Mouse (Mus musculus) CD4-positive naive resting alpha-beta T cell, adult 57 days (primary cell): ENCODE measurements around the gene Pfkm. TPM values are rescaled to one million over a fixed set of nuclear protein-coding genes. Genes with fewer than 3 reads are reported as not detected.

Experiments used
- total RNA-seq: library from RNA; stranded (reverse); gene quantifications from one replicate; pipeline ENCODE4 v1.2.4, GENCODE M21; 2023

Pfkm gene
- 14.6 TPM for total RNA-seq

DNA sequence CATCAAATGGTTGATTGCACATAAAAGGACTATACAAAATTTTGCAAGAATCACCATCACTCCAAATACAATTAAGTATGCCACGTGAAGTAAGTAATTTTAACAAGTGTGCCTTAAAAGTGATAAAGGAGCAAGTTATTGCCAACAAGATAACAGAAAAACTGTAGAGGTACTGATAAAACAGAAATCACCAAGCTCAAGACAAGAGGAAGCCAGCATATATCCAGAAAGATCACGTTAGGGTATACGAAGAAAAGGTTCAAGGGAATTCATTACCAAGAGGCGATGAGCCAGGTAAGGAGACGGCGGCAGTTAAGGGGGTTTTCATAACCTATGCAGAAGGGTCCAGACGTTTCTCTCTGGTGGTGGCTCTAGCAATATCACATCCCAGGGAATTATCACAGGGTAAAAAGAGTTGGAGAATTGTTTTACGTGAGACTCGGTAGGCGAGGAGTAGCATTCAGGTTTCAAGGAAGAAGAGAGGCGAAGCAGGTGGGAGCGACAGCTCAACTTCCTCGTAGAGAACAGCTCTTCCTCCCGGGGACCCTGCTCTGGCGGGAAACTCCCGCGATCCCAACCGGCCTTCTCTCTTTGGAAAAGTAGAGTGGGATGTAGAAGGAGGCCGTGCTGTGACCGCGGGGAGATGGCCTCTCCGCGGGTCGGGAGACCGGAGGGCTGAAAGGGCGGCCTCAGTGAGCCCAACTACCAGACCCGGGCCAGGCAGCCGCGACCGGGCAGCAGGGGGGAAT, at the start of gene Pfkm:
Pfkm (plus strand) TSS at position 218 of the 749 bp plus-strand sequence.

DNA sequence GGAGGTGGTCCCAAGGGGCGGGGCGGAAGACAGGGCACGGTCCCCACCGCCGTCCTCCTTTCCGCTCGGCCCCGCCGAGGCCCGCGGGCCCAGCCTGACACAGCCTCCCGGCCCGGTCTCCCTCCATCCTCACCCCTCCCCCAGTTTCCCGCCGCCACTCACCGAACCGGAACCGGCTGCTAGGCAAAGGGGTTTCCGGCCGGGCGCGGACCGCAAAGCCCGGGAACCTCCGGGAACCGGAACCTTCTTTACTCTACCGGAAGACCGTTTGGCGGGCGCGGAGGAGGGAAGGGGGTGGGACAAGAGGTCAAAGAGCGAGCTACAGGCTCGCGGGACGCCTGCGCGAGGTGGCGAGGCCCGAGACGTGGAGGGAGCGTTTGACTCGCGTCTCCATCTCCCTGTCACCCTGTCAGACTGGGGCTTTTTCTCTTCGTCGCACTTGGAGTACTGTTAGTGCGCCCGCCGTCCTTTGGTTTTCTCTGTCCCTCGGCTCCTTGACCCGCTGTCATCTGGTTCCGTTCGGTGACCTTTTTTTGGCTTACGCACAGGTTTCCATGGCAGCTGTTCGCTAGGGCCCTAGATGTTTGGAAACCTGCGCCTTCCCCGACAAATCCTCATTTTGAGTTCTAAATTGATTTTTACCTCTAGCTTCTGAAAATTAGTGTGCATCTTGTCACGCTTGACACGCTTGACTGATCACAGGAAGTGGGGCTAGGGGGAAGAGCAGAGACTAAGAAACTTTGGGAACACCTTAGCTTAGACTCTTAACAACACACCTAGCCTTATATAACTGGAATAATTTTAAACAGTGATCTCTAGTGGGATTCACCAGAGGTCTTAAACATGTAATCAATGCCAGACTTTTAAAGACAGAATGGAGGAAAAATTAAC, 977 bp downstream of the Pfkm start, which contains the start of gene Senp1:
Senp1 (minus strand) TSS at position 624 of the 891 bp plus-strand sequence.

DNA sequence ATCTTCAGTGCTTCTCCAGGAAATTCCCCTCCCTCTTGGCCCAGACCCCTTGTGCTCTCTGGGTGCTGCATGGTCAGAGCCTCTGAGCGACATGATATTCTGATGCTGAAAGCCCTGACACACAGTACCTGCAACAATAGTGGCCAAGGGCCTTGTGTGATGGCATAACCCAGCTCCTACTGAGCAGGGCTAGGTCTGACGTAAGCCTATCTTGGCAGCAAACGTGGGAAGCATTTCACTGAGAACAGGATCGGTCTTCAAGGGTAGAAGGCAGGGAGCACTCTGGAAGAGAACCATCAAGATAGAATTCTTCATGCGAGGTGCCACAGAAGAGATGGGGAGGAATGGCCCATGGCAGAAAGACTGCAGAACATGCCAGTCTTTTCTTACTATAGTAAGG, 73.1 kb downstream of the Pfkm start, which contains the start of gene Asb8:
Asb8 (minus strand) TSS at position 101 of the 400 bp plus-strand sequence.

DNA sequence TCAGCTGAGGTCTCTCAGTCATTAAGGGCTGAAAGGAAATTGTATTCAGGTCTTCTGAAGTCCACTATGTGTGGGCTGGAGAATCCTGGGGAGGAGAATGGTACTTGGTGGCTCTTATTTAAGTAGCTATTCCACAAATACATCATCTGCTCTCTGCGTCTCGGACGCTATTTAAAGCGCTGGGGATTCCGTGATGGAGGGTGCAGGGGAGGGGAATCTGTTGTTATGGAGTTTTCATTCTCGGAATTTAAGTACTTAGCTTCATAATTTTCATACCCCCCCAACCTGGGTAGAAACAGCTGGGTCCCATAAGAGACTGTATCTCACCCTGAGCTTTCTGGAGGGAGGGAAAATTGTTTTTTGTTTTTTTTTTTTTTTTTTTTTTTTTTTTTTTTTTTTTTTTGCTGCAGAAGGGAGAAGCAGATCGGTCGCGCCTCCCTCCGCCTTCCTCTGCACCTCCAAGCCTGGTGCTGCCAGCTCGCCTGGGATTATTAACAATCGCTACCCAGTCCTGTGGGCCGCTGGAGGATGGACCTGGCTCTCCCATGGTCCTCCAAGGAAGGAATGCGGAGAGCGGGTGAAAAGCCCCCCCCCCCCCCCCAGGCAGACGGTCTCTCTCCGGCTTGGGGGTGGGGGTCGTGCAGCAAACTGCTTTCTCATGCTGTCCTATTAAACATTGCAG, 74.7 kb downstream of the Pfkm start, which contains the start of gene Ccdc184:
Ccdc184 (plus strand) TSS at position 196 of the 682 bp plus-strand sequence.

Other genes with a start within 250 kb of the Pfkm start
- 142 TPM for gene Hdac7, start 248.1 kb upstream of the Pfkm start, total RNA-seq
- gene Vdr, start 182.0 kb upstream of the Pfkm start, total RNA-seq, result 0.89 TPM
- gene Tmem106c, start 128.4 kb upstream of the Pfkm start, total RNA-seq, result 17.4 TPM
- 0.59 TPM for gene Col2a1, start 87.9 kb upstream of the Pfkm start, total RNA-seq
- 49.2 TPM for gene Senp1, start 1.2 kb downstream of the Pfkm start, total RNA-seq
- 15.4 TPM for gene Asb8, start 73.0 kb downstream of the Pfkm start, total RNA-seq
- gene Ccdc184, start 74.6 kb downstream of the Pfkm start, total RNA-seq, result not detected
- not detected for gene Olfr288, start 103.0 kb downstream of the Pfkm start, total RNA-seq
- gene Gm44579, start 128.4 kb downstream of the Pfkm start, total RNA-seq, result not detected
- gene Olfr287, start 128.5 kb downstream of the Pfkm start, total RNA-seq, result not detected
- not detected for gene Olfr286, start 141.9 kb downstream of the Pfkm start, total RNA-seq
- not detected for gene H1fnt, start 164.7 kb downstream of the Pfkm start, total RNA-seq
- not detected for gene Zfp641, start 203.6 kb downstream of the Pfkm start, total RNA-seq
- not detected for gene Olfr285, start 224.8 kb downstream of the Pfkm start, total RNA-seq
- not detected for gene Olfr284, start 248.4 kb downstream of the Pfkm start, total RNA-seq